Mouse (Mus musculus): ENCODE results near the gene Cxcl5. TPM values are rescaled to one million over a fixed set of nuclear protein-coding genes. Genes with fewer than 3 reads are reported as not detected.

Cxcl5 gene
- polyA plus RNA-seq (2014; fragmentation: Illumina TruSeq; extraction: RNeasy Lipid Tissue Mini Kit (QIAGEN cat#74804)) = 0.97 TPM

DNA sequence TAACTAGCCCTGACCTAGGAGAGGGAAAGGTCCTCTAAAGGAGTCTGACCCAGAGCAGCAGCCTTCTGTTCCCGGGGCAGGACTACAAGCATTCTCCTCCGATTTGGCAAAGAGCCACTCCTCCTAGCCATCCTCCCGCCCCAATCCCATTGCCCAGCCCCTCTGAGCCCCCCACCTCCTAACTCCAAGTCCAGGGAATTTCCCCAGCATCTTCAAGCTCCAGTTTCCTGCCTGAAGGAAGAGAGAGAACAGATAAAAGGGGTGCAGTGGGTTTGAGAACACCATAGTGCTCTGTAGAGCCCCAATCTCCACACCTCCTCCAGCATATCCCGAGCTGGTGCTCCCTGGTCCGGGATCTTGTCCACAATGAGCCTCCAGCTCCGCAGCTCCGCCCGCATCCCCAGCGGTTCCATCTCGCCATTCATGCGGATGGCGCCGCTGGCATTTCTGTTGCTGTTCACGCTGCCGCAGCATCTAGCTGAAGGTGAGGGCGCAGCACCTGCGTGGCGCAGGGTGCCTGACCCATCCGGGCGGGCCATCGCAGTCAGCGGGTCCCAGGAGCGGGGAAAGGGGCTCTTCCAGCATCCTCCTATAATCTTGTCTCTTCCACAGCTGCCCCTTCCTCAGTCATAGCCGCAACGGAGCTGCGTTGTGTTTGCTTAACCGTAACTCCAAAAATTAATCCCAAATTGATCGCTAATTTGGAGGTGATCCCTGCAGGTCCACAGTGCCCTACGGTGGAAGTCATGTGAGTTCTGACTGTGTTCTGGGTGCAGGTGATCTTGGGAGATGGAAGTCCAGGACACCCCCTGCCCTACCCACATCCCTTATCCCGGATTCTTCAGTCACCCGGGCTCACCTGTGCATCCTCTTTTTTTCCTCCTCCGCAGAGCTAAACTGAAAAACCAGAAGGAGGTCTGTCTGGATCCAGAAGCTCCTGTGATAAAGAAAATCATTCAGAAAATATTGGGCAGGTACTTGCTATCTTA, at the start of gene Cxcl5:
Cxcl5 (plus strand) TSS at position 284 of the 989 bp plus-strand sequence.

DNA sequence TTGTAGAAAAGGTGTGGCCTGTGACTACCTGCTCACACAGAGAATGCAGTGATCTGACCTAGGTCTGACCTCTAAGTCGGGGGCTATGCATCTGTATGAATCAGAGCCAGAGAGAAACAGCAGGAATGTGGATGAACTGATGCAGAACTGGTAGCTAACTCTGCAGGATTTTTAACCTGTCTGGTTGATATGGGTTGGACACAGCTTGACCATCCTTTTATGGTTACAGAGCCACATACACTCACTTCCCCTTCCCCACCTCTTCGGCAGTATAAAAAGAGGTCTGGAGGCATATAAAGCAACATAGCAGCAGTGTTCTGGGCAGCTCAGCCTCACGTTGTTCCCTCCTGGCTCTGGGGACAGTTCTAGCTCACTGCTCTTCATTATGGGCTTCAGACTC, 9.1 kb downstream of the Cxcl5 start, which contains the start of gene Ppbp:
Ppbp (plus strand) TSS at position 301 of the 400 bp plus-strand sequence.

DNA sequence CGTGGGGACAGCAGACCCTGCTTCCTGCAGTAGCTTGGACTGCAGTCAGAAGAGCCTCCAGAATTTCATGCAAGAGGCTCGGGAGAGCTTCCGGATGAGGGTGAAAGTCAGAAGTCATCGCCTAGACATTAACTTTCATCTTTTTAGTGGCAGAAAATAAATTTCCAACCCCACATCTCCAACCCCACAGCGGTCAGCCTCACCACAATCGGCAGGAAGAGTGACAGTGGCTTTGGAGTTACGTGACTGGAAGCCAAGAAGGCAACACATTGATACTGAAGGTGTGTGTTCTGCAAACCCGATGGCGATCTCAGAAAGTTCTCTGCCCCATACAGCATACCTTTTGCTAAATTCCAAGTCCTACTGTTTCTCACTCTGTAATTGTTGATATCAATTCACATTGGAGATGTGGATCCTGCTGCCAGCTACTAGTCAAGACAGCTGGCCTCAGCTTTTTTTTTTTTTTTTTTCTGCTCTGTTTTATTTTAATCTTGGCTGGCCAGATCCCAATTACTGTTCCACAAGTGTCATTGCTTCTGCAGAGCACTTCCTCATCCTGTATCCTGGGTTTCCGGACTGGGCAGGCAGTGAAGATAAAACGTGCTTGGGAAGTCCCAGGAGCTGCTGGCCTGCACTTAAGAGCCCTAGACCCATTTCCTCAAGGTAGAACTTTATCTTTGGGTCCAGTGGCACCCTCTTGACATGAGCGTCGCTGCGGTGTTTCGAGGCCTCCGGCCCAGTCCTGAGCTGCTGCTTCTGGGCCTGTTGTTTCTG, 12.9 kb downstream of the Cxcl5 start, which contains the start of gene Pf4:
Pf4 (plus strand) TSS at position 556 of the 774 bp plus-strand sequence.

GRCm38 (mm10) chr5:90785659-90786588, 26.8 kb downstream of the Cxcl5 start, which contains the start of gene Cxcl3:
Gene Cxcl3 (plus strand): TSS chr5:90786103.

GRCm38 (mm10) chr5:90794195-90794625, 35.0 kb downstream of the Cxcl5 start, which contains the start of gene Cxcl15:
Gene Cxcl15 (plus strand): TSS chr5:90794534.

Other genes with a start within 250 kb of the Cxcl5 start
- not detected for gene Afm, start 240.4 kb upstream of the Cxcl5 start, polyA plus RNA-seq (2014; fragmentation: Illumina TruSeq; extraction: RNeasy Lipid Tissue Mini Kit (QIAGEN cat#74804))
- not detected for gene 5830473C10Rik, start 198.3 kb upstream of the Cxcl5 start, polyA plus RNA-seq (2014; fragmentation: Illumina TruSeq; extraction: RNeasy Lipid Tissue Mini Kit (QIAGEN cat#74804))
- gene Rassf6, start 118.7 kb upstream of the Cxcl5 start, polyA plus RNA-seq (2014; fragmentation: Illumina TruSeq; extraction: RNeasy Lipid Tissue Mini Kit (QIAGEN cat#74804)) = 9.4 TPM
- 0.91 TPM for gene Ppbp, start 9.2 kb downstream of the Cxcl5 start, polyA plus RNA-seq (2014; fragmentation: Illumina TruSeq; extraction: RNeasy Lipid Tissue Mini Kit (QIAGEN cat#74804))
- gene Pf4, start 13.1 kb downstream of the Cxcl5 start, polyA plus RNA-seq (2014; fragmentation: Illumina TruSeq; extraction: RNeasy Lipid Tissue Mini Kit (QIAGEN cat#74804)) = 9.1 TPM
- 0.48 TPM for gene Cxcl3, start 26.7 kb downstream of the Cxcl5 start, polyA plus RNA-seq (2014; fragmentation: Illumina TruSeq; extraction: RNeasy Lipid Tissue Mini Kit (QIAGEN cat#74804))
- 0.34 TPM for gene Cxcl15, start 35.2 kb downstream of the Cxcl5 start, polyA plus RNA-seq (2014; fragmentation: Illumina TruSeq; extraction: RNeasy Lipid Tissue Mini Kit (QIAGEN cat#74804))
- gene Cxcl1, start 131.9 kb downstream of the Cxcl5 start, polyA plus RNA-seq (2014; fragmentation: Illumina TruSeq; extraction: RNeasy Lipid Tissue Mini Kit (QIAGEN cat#74804)) = 4.6 TPM
- gene Cxcl2, start 144.5 kb downstream of the Cxcl5 start, polyA plus RNA-seq (2014; fragmentation: Illumina TruSeq; extraction: RNeasy Lipid Tissue Mini Kit (QIAGEN cat#74804)) = 0.46 TPM
- gene Mthfd2l, start 171.8 kb downstream of the Cxcl5 start, polyA plus RNA-seq (2014; fragmentation: Illumina TruSeq; extraction: RNeasy Lipid Tissue Mini Kit (QIAGEN cat#74804)) = 69.7 TPM